Mouse (Mus musculus) telencephalon, adult 2 months (tissue): ENCODE measurements around the gene Lrig3.

Source experiments
- DNase-seq: peaks from one replicate; pipeline ENCODE4 v3.0.0-alpha.2; 2011; ENCODE audit warnings: low read depth, low spot score

Lrig3 gene

GRCm38 (mm10) chr10:125965968-125966480, at the start of gene Lrig3:
Lrig3 (plus strand) TSS chr10:125966168.
- peak; percentile 19 for DNase-seq

- no peak for DNase-seq
These were observed 49.2 kb upstream of the Lrig3 start for GRCm38 (mm10) chr10:125916781-125917180.

GRCm38 (mm10) chr10:125917436-125917871, 48.5 kb upstream of the Lrig3 start:
- DNase-seq: no peak

- no peak for DNase-seq
These were observed 47.0 kb upstream of the Lrig3 start for GRCm38 (mm10) chr10:125918994-125919393.

- no peak for DNase-seq
These were observed 44.1 kb upstream of the Lrig3 start for GRCm38 (mm10) chr10:125921654-125922446.

GRCm38 (mm10) chr10:125929961-125930360, 36.0 kb upstream of the Lrig3 start:
- DNase-seq: no peak

- no peak for DNase-seq
These were observed 32.6 kb upstream of the Lrig3 start for GRCm38 (mm10) chr10:125933388-125933787.

- DNase-seq: no peak
These were observed 31.9 kb upstream of the Lrig3 start for GRCm38 (mm10) chr10:125934095-125934494.

GRCm38 (mm10) chr10:125937517-125938497, 28.2 kb upstream of the Lrig3 start:
- no peak for DNase-seq

GRCm38 (mm10) chr10:125938528-125939402, 27.2 kb upstream of the Lrig3 start:
- DNase-seq: no peak

GRCm38 (mm10) chr10:125940316-125941059, 25.5 kb upstream of the Lrig3 start:
- no peak for DNase-seq

- no peak for DNase-seq
These were observed 22.9 kb upstream of the Lrig3 start for GRCm38 (mm10) chr10:125943098-125943497.

- no peak for DNase-seq
These were observed 21.0 kb upstream of the Lrig3 start for GRCm38 (mm10) chr10:125944762-125945504.

GRCm38 (mm10) chr10:125948842-125949474, 17.0 kb upstream of the Lrig3 start:
- DNase-seq: no peak

GRCm38 (mm10) chr10:125951633-125952032, 14.3 kb upstream of the Lrig3 start:
- DNase-seq: no peak

- no peak for DNase-seq
These were observed 11.6 kb upstream of the Lrig3 start for GRCm38 (mm10) chr10:125954343-125954742.

GRCm38 (mm10) chr10:125954747-125955530, 11.0 kb upstream of the Lrig3 start:
- no peak for DNase-seq

- DNase-seq: no peak
These were observed 4.4 kb upstream of the Lrig3 start for GRCm38 (mm10) chr10:125961411-125962107.
